Mouse (Mus musculus) layer of hippocampus, postnatal 36 days (tissue): ENCODE results near the gene Xrcc1. TPM values are rescaled to one million over a fixed set of nuclear protein-coding genes. Genes with fewer than 3 reads are reported as not detected.
A peak's percentile ranks its signal among the peaks of the same experiment; 100 is the strongest.

Experiments used
- DNase-seq, 2 experiments: peaks; one replicate each; pipeline ENCODE4 v3.0.0; 2022
- total RNA-seq, 2 experiments: library from RNA; stranded (reverse); gene quantifications; 2 replicates each; pipeline ENCODE4 v1.2.3; 2021

The Xrcc1 gene
- total RNA-seq, 2 experiments from 2014 or later, result 34.2 to 37.7 TPM

DNA sequence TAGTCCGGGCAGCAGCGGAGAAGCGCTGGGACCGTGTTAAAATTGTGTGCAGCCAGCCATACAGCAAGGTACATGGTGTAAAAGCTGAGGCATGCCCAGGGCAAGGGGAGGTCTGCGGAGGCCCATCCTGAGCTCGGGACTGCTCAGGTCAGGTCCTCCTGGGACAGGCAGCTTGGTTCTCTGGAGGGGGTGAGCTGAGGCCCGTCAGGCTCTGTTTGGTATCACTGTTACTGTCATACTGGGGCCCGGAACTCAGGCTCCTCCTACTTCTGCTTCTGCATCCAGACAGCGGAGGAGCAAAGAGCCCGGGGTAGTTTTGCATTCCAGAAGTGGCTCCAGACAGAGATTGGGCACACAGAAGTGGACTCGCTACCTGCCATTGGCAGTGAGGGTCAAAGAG, 19.5 kb downstream of the Xrcc1 start:
- DNase-seq, result no peak

GRCm38 (mm10) chr7:24566206-24566605, 20.1 kb downstream of the Xrcc1 start:
- DNase-seq, result no peak

DNA sequence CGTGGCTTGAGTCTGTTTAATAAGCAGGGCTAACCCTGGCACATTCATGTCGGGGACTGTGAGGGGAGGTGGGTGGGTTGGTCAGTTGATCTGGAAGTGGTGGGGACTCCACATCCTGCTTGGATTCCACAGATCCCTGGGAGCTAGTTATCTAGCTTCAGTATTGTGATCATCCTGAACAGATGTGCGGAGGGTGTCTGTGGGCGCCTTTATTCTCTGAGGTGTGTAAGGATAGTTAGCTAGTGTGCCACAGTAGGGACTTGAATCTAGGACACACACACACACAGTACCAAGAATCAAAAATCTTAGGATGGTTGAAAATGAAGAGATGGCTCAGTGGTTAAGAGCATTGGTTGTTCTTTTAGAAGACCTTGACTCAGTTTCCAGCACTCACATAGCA, 22.4 kb downstream of the Xrcc1 start:
- no peak for DNase-seq

DNA sequence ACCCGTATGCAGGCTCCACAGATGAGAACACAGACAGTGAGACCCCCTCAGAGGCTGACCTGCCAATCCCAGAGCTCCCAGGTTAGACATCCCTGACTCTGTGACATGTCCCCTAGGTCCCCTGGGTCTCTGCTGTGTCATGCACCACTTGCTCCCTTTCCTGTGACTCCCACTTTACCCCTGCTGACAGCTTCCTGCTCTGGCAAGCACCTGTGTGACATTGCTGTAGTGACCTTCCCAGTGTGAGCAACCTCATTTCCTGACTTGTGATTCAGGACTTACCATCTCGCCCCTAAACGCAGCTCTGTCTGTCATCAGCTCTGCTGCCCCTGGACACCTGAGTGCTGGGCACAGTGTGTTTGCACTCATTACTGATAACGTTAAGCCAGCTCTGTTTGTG, 25.0 kb downstream of the Xrcc1 start:
- no peak for DNase-seq

DNA sequence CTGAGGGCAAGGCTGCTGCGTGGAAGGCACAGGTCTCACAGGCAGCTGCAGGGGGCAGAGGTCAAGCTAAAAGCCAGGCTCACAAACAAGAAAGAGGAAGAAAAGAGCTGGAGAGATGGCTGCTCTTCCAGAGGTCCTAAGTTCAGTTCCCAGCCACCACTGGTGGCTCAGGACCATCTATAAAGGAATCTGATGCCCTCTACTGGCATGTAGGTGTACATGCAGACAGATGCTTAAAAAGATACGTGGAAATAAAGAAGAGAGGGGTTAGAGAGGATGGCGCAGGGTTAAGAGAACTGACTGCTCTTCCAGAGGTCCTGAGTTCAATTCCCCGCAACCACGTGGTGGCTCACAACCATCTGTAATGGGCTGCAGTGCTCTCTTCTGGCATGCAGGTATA, 26.4 kb downstream of the Xrcc1 start:
- no peak for DNase-seq

DNA sequence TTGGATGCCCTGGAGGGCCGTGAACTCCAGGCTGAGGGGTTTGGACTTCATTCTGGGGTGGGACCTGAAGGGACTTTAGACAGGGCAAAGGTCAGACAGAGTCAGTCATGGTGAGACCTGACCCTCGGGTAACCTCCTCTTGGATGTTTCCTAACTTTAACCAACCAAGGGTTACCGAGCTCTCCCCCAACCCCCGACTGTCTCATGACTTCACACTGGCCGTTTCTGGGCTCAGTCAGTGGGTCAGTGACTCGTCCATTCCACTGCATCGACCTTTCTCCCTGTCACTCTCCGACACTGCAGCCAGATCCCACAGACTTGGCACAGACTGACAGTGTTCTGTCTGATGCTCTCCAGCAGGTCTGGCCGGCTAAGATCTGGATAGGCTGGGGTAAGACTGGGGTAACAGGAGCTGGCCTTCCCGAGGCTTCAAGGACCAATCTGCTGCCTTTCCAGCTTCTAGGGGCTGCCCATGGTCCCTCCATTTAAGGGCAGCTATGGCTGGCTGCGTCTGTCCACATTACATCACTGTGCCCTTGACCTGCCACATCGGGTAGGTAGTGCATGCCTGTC, 28.2 kb downstream of the Xrcc1 start:
- no peak for DNase-seq

- DNase-seq, result no peak
Observed at GRCm38 (mm10) chr7:24577811-24578210, 31.7 kb downstream of the Xrcc1 start.

DNA sequence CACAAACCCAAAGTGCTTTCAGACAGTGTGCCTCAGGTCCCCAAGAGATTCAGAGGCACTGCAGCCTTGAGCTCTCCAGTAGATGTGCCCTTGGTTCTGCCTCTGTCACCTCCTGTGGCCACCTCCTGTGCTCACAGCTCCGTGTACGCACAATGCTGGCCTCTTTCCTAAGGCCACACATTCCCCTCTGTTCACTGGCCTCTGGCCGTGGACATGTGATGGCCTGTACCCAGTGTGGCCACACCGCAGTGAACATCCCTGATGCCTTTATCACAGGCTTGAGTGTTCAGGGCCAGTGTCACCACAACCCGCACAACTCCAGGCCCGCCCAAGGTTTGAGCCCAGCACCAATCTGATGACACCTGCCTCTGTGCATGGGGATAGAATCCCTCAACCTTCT, 38.8 kb downstream of the Xrcc1 start:
- DNase-seq, result no peak

DNA sequence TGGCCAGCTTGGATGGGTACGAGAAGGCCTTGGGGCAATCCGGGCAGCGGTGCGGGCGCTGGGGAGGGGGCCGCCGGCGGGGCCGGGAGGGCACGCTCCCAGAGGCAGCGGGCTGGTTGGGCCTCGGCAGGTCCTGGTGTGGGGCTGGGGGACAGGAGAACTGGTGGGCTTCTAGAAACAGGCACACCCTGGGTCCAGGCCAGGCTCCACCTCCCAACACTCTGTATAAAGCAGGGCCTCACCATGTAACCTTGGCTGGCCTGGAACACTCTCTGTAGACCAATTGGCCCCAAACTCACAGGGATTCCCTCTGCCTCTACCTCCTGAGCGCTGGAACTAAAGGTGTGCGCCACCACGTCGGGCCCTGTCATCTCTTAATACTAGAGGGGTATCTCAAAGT, 39.9 kb downstream of the Xrcc1 start:
- no peak for DNase-seq

GRCm38 (mm10) chr7:24586828-24587227, 40.7 kb downstream of the Xrcc1 start:
- DNase-seq, result no peak

DNA sequence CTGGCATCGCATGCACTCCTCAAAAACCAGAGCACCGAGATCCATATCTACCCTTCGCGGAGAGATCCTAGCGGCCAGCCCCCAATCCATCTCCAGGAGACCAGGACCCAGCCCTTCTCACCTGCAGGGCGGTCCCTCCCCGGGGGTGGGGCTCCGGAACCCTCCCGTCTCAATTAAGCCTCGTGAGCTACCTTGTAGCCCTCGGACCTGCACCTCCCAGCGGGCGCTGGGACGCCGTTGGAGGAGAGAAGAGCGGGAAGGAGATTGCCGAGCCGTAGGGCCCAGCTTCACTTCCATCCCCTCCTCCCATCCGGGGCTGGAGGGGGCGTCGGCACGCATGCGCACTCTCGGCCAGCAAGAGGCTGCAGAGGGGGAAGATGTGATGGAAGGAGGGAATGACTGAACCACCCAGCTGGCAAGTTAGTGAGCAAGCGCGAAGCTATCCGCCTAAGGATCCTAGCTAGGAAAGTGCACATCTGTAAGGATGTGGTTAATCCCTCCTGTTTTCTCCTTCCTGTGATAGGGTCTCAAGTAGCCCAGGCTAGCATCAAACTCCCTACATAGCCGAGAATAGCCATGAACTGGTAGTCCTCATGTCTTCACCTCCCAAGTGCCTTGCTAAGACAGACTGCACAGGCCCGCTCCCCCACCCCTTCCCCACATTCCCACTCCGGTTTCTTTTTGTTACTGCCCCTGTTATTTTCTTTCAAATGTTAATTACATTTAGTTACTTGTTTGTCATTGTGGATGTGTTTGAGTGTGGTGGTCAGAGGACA, 41.4 kb downstream of the Xrcc1 start, which contains the start of the genes Ethe1 and Zfp575:
Ethe1 (plus strand) TSS at position 214 of the 776 bp plus-strand sequence.
Zfp575 (minus strand) TSS at position 312 of the 776 bp plus-strand sequence.
- DNase-seq, result peak; percentile 82 to 83

- no peak for DNase-seq
Observed at GRCm38 (mm10) chr7:24588336-24588735, 42.2 kb downstream of the Xrcc1 start.

GRCm38 (mm10) chr7:24591735-24592134, 45.6 kb downstream of the Xrcc1 start:
- DNase-seq, result no peak

GRCm38 (mm10) chr7:24592163-24592562, 46.1 kb downstream of the Xrcc1 start:
- no peak for DNase-seq

DNA sequence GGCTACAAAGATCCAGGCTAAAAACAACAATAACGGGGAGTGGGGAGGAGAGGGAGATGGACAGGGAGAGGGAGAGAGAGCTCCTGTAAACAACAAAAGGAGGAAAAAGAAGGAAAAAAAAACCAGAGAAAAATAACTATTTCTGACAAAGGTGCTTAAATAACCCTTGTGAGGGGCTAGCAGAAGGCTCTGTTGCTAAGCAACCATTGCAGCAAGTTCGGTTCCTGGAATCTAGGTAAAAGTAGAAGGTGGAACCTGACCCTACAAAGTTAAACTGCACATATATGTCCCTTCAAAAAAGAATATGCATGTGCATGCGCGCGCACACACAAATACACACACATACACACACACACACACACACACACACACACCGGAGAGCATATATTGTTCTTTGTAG, 46.7 kb downstream of the Xrcc1 start:
- no peak for DNase-seq

DNA sequence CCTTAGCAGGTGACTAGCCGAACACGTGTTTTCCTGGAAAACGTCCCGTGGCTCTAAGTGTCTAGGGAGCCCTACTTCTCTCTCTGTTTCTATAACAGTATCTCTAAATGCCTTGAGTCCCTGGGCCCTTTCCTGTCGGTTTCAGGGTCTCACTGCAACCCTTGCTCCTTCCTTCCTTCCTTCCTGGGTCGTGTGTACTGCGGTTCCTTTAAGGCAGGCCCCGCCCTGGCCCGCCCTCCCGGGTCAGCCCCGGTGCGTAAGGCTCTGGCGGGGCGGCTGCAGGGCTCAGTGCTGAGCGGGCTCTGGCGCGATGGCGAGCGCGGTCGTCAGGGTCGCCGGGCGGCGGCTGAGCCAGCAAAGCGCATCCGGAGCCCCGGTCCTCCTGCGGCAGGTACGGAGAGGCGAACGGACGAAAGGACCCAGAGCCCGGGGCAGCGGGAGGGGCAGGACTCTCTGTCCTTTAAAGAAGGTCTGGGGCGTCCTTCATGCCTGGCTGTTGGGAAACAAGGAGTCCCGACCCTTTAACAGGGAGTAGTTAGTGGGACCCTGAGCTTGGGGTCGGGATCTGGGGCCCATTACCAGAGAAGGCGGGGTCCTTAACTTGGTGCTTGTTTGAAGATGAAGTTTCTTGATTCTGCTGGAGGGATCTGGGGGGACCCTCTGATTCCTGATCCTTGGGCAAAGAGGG, 47.7 kb downstream of the Xrcc1 start:
- peak; percentile 54 to 69 for DNase-seq

DNA sequence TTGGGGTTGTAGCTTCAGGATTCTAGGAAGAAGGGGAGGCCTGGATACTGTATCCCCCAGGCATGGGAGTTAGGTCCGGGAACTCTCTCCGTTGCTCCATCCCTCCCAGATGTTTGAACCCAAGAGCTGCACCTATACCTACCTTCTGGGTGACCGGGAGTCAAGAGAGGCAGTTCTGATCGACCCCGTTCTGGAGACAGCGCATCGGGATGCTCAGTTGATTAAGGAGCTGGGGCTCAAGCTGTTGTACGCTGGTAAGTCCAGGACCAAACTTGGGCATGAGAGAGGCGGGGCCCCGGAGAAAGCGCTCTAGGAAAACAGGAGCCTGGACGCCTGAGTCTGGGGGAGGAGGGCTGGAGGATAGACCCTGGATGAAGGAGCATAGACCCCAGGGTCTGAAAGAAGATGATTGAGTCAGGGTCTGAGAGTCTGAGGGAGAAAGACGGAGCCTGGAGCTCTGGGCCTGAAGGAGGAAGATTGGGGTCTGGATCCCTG, 48.3 kb downstream of the Xrcc1 start:
- no peak for DNase-seq

GRCm38 (mm10) chr7:24595464-24595863, 49.4 kb downstream of the Xrcc1 start:
- DNase-seq, result no peak

- no peak for DNase-seq
Observed at GRCm38 (mm10) chr7:24598121-24598520, 52.0 kb downstream of the Xrcc1 start.

DNA sequence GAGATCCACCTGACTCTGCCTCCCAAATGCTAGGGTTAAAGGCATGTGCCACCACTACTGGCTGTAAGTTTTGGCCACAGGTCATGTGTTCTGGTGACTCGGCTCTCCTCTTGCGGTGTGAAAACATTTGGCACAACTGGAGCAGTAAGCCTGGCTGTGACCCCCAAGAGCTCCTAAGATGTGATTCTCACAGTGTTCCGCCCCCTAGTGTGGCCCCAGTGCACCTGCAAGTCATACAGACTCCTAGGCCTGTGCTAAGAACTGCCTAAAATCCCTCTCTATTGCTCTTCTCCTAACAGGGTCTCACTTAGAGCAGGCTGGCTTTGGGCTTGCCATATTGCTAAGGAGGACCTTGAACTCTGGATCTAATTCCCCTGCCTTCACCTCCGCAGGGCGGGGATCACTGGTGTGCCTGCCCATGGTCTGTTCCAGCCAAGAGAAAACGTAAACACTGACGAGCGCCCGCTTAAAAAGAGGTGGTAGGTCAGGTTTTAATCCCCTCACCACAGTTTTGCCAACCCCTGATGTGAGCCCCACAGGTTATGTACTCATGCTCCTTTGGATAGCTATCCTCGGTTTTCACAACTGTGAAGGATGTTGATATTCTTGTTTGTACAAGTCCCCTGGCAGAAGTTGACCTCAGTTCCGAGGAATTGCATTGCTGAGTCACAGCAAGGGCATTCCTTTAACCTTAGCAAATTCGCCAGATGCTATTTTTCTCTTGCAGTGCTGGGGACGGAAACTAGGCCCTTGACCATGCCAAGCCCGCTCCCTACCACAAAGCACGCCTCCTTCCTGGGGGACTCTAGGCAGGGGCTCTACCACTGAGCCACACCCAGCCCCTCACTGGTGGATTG, 53.4 kb downstream of the Xrcc1 start:
- no peak for DNase-seq

DNA sequence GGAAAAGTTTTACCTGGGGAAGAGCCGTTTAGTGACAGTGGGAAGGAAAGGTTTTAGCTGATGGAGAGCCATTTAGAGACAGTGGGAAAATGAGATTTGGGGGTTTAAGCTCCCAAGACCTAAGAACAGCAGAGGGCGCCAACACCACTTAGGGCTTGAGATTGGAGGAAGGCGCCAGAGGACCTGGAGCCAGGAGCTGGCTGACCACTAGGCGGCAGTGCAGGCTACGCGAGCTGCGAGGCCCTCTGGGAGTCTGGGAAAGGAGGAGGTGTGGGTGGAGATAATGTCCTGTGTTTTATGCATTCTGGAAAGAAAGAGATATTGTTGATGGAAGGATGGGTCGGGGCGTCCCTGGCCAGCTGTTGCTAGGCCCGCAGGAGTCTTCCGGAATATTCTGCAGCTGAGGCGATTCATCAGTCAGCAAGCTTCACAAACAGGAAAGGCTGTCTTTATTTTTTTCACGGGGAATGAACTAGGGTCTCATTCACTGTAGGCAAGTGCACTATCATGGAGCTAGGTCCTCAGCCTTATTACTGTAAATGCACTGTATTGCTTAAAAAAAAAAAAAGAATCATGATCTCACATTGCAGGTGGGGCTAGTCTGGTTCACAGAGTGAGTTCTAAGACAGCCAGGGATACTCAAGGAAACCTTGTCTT, 55.0 kb downstream of the Xrcc1 start:
- peak; percentile 96 for DNase-seq

- peak in 1 of 2 experiments; percentile 11 for DNase-seq
Observed at GRCm38 (mm10) chr7:24605561-24605960, 59.5 kb downstream of the Xrcc1 start.
